Mouse (Mus musculus): ENCODE results near the gene Slc16a6. TPM values are rescaled to one million over a fixed set of nuclear protein-coding genes. Genes with fewer than 3 reads are reported as not detected.

Gene Slc16a6
- polyA plus RNA-seq, 1 experiment: 2.9 TPM

GRCm38 (mm10) chr11:109419961-109420566, 53.3 kb downstream of the Slc16a6 start:
- WGBS: 38% methylated on average over 16 of the region's 16 CpGs
- DNase-seq (ENCODE audit: low read depth, low spot score): no peak

- DNase-seq (ENCODE audit: low read depth, low spot score): no peak
- WGBS: 20% methylated on average over 4 of the region's 4 CpGs
These were observed 53.9 kb downstream of the Slc16a6 start for GRCm38 (mm10) chr11:109419461-109419860.

GRCm38 (mm10) chr11:109417472-109418040, 55.8 kb downstream of the Slc16a6 start:
- no peak for DNase-seq (ENCODE audit: low read depth, low spot score)

GRCm38 (mm10) chr11:109416709-109417420, 56.5 kb downstream of the Slc16a6 start:
- DNase-seq (ENCODE audit: low read depth, low spot score): no peak
- 24% methylated on average over 8 of the region's 8 CpGs for WGBS

More at GRCm38 (mm10) chr11:109417472-109418040, 55.8 kb downstream of the Slc16a6 start:
- WGBS: 64% methylated on average over 9 of the region's 9 CpGs

GRCm38 (mm10) chr11:109414802-109415201, 58.6 kb downstream of the Slc16a6 start:
- no peak for DNase-seq (ENCODE audit: low read depth, low spot score)
- WGBS: 88% methylated on average over 5 of the region's 5 CpGs

GRCm38 (mm10) chr11:109413617-109414016, 59.8 kb downstream of the Slc16a6 start, which contains the start of gene 9930022D16Rik:
TSS of gene 9930022D16Rik (plus strand) at chr11:109413917.
- 81% methylated on average over 6 of the region's 6 CpGs for WGBS

GRCm38 (mm10) chr11:109410197-109410980, 63.0 kb downstream of the Slc16a6 start:
- 74% methylated on average over 15 of the region's 15 CpGs for WGBS

More at GRCm38 (mm10) chr11:109413617-109414016, 59.8 kb downstream of the Slc16a6 start, which contains the start of gene 9930022D16Rik:
- DNase-seq (ENCODE audit: low read depth, low spot score): no peak

GRCm38 (mm10) chr11:109406431-109406830, 67.0 kb downstream of the Slc16a6 start:
- 87% methylated on average over 5 of the region's 5 CpGs for whole genome bisulfite sequencing
- no peak for DNase-seq (ENCODE audit: low read depth, low spot score)

More at GRCm38 (mm10) chr11:109410197-109410980, 63.0 kb downstream of the Slc16a6 start:
- no peak for DNase-seq (ENCODE audit: low read depth, low spot score)

Other genes with a start within 250 kb of the Slc16a6 start
- gene Rgs9, start 175.5 kb downstream of the Slc16a6 start, polyA plus RNA-seq (2012; rRNA removed): 2.0 and 3.3 TPM in 2 replicates
- 29.9 and 50.5 TPM in 2 replicates for gene Gna13, start 110.8 kb downstream of the Slc16a6 start, polyA plus RNA-seq (2012; rRNA removed)
- not detected in 2 replicates for gene 9930022D16Rik, start 59.7 kb downstream of the Slc16a6 start, polyA plus RNA-seq (2012; rRNA removed)
- 26.4 and 28.0 TPM in 2 replicates for gene Amz2, start 47.7 kb downstream of the Slc16a6 start, polyA plus RNA-seq (2012; rRNA removed)
- gene Arsg, start 224 bp downstream of the Slc16a6 start, polyA plus RNA-seq (2012; rRNA removed): 2.3 and 3.2 TPM in 2 replicates
- 7.4 and 10.9 TPM in 2 replicates for gene Wipi1, start 138.4 kb upstream of the Slc16a6 start, polyA plus RNA-seq (2012; rRNA removed)
- 43.8 and 53.0 TPM in 2 replicates for gene Prkar1a, start 175.8 kb upstream of the Slc16a6 start, polyA plus RNA-seq (2012; rRNA removed)
- gene Fam20a, start 248.7 kb upstream of the Slc16a6 start, polyA plus RNA-seq (2012; rRNA removed): 16.3 and 22.0 TPM in 2 replicates

All from large intestine, adult 2 months (tissue).